Mouse (Mus musculus) monocyte, adult 2 months (primary cell): ENCODE results near the gene Ubc.
"Not testable (repeated sequence)": the region's sequence is repeated elsewhere in the genome, so short reads cannot be mapped to it uniquely, and the experiment has no call there.

ENCODE experiments used
- DNase-seq, 2 experiments: peaks; one replicate each; pipeline ENCODE4 v3.0.0; 2022; ENCODE audit warnings: low spot score in 2 of 2, low read depth in 1 of 2

Gene Ubc

DNA sequence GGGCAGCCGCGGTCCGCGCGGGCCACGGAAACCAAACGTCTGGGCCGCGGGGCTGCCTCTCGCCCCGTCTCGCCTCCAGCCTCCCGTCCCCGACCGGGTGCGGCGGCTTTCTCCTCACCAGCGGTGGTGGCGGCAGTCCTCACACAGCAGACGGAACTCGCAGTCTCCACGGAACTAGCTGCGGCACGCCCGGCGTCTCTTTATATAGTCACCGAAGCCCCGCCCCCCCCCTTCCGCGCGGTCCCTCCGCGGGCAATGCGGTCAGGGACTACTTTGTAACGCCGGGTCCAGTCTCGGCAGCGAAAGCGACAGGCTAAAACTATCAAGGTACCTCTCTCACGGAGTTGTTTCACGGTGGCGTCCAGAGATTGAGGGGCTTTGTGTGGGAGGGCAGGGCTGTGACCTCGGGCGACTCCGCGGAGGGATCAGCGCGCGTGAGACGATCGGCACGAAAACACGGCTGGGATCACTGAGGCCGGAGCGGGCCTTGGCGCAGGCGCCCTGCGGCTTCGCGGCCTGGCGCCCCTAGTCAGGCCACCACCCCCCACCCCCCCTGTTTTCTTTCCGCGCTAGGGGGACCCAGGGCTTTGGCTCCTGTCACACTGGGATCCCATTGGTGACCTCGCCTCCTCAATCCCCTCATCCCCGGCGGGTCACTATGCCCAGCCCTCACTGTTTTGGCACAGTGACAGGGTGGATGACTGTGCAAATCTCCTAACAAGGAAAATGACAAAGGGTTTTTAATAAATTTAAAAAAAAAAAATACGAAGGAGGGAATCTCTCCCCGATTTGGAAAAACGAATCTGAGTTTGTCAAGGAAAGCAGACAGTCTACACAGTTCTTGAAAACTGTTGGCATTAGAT lies at the start of gene Ubc:
Gene Ubc, minus strand, starts transcription at position 624 of the 863 bp plus-strand sequence.
- peak; percentile 75 to 84 for DNase-seq

DNA sequence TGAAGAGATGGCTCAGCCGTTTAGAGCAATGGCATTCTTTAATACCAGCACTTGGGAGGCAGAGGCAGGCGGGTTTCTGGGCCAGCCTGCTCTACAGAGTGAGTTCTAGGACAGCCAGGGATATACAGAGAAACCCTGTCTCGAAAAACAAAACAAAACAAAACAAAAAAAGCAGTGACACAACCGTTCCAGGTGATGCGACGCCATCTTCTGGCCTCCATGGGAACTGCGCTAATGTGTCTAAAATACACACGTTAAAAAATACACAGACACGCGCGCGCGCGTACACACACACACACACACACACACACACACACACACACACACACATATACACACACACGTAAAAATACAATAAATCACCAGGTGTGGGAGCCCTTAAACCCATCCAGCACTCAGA lies 44.3 kb upstream of the Ubc start:
- not testable (repeated sequence) for DNase-seq

- DNase-seq: peak; percentile 85 to 88
Measured at GRCm38 (mm10) chr5:125433793-125434337, 43.9 kb upstream of the Ubc start, which contains the start of gene Dhx37. Dhx37 (minus strand) TSS chr5:125434121.

GRCm38 (mm10) chr5:125432324-125432723 lies 42.3 kb upstream of the Ubc start:
- DNase-seq: not testable (repeated sequence)

DNA sequence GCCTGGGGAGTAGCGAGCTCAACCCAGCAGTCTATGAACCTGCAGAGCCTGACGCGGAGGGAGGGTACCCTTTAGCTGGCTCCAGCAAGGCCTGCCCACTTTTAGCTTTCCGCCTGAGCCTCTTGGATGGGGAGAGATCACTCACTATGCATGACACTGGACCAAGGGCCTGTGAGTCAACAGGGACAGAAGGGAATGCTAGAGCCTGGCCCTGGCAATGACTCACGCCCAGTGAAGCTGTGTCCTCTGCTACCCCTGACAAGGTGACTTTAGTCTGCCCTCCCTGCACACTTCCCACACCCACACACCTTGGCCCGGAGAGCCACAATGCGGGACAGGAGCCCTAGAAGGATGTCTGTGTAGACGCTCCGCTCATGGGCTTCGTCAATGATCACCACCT lies 36.3 kb upstream of the Ubc start:
- DNase-seq: no peak

- no peak for DNase-seq
Measured at GRCm38 (mm10) chr5:125425698-125426276, 35.8 kb upstream of the Ubc start.

DNA sequence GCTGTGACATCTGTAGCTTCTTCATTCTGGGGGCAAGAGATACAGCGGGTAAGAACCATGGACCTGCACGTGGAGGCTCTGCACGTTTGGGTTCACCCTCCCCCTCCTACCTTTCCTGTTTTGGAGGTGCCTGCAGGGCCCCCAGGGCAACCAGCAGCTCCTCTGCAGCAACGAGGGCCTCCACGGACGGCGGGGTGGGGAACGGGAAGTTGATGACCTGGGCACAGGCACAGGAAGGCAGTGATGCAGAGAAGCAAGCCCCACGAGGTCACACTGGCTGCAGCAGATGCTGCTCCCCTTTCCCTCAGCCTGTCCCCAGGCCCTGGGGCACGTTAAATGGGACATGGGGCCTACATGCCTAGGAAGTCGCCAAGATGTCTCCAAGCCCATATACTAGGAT lies 29.1 kb upstream of the Ubc start:
- no peak for DNase-seq

DNA sequence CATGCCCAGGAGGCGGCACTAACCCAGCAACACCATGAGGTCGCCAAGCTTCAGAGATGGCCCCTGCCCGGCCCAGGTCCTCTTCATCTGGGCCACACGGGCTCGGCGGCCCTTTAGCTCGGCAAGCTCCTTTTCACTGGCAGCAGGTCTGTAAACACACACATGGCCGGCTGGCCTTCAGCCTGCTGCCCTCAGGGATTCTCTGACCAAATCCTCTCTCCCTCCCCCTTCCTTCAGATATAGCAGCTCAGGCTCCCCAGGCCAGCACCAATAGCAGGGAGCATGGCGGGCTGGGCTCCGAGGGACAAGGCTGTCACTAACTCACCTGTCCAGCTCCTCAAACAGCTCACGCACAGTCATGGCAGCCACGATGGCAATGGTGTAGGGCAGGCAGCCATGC lies 28.6 kb upstream of the Ubc start:
- no peak for DNase-seq

DNA sequence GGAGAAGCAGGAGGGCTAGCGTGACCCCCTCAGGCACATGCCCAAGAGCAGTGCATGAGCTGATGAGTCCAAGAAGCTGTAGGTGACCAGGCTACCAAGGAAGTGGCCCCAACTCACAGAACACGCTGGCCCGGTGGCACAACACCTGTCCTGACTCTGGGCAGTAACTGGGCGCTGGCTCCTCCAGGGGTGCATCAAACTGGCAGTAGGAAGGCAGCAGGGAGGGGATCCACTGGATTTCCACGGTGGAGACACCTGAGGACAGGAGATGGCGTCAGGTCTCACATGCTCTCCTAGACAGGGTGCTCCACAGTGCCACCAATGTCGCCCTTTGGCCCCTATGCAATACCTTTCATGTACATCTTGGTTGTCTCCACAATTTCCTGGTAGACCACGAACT lies 26.2 kb upstream of the Ubc start:
- no peak for DNase-seq

GRCm38 (mm10) chr5:125413763-125414162 lies 23.8 kb upstream of the Ubc start:
- DNase-seq: no peak

GRCm38 (mm10) chr5:125412536-125412935 lies 22.5 kb upstream of the Ubc start:
- DNase-seq: not testable (repeated sequence)

- peak in 1 of 2 experiments; percentile 63 for DNase-seq
Measured at GRCm38 (mm10) chr5:125411972-125412530, 22.0 kb upstream of the Ubc start.

DNA sequence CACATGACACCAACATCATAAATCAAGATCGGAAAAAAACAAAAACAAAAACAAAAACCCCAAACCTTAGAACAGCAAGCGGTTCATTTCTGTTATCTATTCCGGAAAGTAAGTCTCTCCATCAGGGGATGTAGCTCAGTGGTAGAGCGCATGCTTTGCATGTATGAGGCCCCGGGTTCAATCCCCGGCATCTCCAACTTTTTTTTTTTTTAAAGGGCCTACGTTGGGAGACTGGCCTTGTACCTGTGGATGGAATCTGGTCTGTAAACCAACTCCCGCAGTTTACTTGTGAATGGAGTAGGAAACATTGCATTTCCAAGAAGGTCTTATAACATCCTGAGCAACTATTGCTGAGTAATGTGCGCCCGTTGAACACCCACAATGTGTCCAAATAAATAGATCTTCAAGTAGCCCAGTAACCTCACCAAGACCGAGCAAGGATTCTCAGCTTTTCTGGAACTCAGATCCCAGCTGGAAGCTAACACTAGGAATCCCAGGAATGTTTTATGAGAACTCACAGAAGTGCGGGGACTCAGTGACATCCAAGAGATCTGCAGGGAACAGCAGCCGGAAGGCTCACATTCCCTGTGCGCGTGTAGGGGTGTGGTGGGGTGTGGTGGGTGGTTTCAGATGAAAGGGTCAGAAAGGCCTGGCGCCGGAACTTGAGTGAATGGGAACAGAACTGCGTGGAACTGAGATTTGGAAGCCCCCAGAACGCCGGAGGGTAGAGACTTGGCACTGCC lies 19.5 kb upstream of the Ubc start:
- no peak for DNase-seq

DNA sequence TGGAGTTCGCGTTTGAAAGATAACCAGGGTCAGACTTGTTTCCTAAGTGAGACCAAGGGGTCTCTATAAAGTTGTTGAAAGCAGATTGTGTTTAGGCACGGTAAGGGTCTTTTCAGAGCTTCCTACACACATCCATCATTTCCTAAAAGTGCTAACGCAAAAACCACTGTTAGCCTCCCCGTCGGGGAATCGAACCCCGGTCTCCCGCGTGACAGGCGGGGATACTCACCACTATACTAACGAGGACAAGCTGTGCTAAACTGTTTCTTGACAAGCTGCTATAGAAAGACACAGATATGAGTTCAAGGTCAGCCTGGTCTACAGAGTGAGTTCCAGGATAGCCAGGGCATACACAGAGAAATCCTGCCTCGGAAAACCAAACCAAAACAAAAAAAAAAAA lies 18.8 kb upstream of the Ubc start:
- DNase-seq: peak; percentile 62 to 79

GRCm38 (mm10) chr5:125407910-125408575 lies 18.0 kb upstream of the Ubc start:
- no peak for DNase-seq

- no peak for DNase-seq
Measured at GRCm38 (mm10) chr5:125407020-125407830, 17.2 kb upstream of the Ubc start.

- peak in 1 of 2 experiments; percentile 38 for DNase-seq
Measured at GRCm38 (mm10) chr5:125406322-125407016, 16.5 kb upstream of the Ubc start.

DNA sequence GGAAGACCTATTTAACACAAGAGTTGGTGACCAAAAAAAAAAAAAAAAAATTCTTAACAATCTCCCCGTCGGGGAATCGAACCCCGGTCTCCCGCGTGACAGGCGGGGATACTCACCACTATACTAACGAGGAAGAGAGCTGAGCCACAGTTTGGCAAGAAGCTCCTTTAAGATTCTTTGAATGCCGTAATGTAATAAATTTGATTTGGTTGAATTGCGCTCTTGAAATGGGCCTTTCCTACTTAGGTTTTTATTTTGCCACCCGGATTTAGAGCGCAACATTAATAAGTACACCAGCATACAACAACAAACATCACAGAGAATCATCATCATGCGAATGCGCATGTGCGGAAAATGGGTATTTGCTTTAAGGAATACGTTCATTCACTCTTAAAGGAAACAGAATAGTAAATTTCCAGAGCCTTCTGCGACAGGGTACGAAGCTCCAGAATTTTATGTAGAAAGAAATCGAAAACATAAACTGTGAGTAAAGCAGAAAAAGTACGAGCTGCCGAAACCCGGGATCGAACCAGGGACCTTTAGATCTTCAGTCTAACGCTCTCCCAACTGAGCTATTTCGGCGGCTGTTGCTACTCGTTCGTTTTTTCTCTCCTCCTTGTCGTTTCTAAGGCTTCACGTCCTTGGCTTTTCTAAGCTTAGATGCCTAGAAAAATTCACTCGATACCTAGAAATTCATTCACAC lies 15.7 kb upstream of the Ubc start:
- DNase-seq: peak; percentile 70 to 83
